Mouse (Mus musculus) lung, postnatal 10 days (tissue): ENCODE results near the gene Atp6v1b1.

ENCODE experiments used
- DNase-seq: peaks from one replicate; pipeline ENCODE4 v3.0.0; 2021

Atp6v1b1 gene

GRCm38 (mm10) chr6:83742761-83743160, at the start of gene Atp6v1b1:
Atp6v1b1 (plus strand) TSS chr6:83742990.
- no peak for DNase-seq

GRCm38 (mm10) chr6:83693835-83694234, 49.0 kb upstream of the Atp6v1b1 start:
- DNase-seq: peak; percentile 75

DNA sequence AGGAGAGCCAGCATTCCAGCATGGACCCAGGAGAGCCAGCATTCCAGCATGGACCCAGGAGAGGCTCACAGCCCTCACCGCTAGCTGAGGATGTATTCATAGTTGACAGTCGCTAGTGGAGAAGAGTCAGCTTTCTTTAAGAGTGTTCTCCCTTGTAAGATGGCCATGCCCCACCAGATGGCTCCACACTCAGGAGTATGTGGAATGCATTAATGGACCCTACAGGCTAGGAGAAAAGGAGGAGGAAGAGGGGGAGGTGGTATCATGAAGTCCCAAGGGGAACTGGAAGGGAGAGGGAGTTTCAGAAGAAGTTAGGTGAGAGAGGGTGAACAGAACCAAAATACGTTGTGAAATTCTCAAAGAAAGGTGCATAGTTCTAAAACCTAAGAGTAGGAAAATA, 47.1 kb upstream of the Atp6v1b1 start:
- no peak for DNase-seq

DNA sequence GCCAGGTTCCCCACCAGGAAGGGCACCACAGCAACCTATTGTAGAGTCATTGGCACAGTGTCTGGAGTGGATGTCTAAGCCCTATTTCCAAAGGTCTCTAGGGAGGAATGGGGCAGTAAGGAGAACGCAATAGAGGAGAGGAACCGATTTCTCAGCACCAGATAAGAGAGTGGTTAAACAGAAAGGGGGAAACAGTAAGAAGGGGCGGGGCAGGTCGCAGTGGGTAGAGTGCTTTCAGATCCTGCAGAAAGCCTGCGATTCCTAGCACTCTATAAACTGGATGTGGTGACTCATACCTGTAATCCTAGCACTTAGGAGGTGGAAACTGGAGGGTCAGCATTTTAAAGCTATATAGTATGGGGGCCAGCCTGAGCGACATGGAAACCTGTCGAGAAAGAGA, 46.1 kb upstream of the Atp6v1b1 start:
- no peak for DNase-seq

- no peak for DNase-seq
Observed at GRCm38 (mm10) chr6:83697932-83698331, 44.9 kb upstream of the Atp6v1b1 start.

GRCm38 (mm10) chr6:83699971-83700370, 42.8 kb upstream of the Atp6v1b1 start:
- DNase-seq: no peak

GRCm38 (mm10) chr6:83701001-83701400, 41.8 kb upstream of the Atp6v1b1 start:
- no peak for DNase-seq

DNA sequence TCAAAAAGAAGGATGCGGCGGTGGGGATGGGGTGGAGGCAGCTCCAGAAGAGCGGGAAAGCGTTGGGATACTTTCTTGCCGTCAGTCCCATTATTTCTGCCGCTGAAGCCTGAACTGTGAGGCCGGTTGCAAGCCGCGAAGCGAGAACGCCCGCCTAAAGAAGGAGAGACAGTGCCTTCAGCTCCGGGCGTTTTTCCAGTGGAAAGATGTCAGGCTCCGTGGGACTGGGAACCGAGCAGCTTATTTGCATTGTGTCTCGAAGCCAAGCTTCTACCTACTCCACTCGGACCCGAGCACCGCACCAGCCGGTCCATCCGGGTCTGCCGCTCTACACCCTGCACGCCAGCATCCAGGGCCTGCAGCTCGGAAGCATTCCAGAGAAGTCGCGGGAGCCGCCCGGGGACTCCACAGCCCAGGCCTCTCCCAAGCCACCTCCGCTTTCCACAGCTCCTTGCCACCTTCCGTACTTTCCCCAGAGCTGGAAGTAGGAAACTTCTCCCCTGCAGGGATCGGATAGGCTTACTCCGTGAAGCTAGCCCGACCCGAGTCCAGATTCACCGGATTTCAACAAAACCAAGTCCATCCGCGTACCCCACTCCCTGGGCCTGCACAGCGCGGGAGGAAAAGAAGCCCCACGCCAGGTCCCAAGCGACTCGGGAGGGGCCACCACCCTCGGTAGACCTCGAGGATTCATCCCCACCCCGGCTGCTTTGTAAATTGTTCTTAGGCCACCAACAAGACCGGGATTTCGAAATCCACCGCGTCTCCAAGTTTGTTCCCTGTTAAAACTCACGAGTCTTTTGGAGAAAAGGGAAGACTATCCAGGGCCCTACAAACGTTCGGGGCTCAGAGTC, 40.4 kb upstream of the Atp6v1b1 start:
- no peak for DNase-seq

- DNase-seq: no peak
Observed at GRCm38 (mm10) chr6:83703000-83703721, 39.6 kb upstream of the Atp6v1b1 start.

DNA sequence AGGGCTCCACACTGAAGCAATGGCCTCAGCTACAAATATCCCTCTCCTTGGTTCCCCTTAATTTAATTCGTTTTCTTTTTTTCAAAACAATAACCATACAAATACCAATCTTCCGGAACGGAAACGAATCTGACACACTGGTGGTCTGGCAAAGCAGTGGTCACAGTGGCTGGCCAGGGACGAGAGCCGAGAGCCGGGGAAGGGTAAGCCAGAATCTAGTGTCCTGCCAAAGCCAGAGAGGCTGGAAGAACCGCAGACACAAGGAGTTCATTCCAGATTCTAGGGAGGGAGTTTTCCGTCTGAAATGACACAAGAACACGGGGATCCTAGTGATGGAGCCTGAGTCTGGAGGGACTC, 39.1 kb upstream of the Atp6v1b1 start:
- no peak for DNase-seq

GRCm38 (mm10) chr6:83704294-83704693, 38.5 kb upstream of the Atp6v1b1 start:
- no peak for DNase-seq

DNA sequence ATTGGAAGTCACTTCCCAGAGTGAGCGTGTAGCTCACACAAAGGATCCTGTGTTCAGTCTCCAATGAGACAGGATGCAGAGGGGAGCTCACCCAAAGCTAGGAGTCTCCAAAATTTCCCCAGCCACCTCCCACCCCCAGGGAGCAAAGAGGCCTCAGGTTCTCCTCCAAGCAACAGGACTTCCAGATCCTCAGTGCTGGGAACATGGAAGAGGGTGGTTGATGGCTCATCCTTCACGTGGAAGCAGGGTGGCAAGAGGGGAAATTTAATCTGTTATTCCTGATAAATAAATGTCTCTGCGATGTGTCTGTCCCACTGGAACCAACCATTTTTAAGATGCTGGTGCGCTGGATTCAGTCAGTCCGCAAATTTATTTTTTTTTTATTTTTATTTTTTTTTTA, 38.1 kb upstream of the Atp6v1b1 start:
- DNase-seq: no peak

DNA sequence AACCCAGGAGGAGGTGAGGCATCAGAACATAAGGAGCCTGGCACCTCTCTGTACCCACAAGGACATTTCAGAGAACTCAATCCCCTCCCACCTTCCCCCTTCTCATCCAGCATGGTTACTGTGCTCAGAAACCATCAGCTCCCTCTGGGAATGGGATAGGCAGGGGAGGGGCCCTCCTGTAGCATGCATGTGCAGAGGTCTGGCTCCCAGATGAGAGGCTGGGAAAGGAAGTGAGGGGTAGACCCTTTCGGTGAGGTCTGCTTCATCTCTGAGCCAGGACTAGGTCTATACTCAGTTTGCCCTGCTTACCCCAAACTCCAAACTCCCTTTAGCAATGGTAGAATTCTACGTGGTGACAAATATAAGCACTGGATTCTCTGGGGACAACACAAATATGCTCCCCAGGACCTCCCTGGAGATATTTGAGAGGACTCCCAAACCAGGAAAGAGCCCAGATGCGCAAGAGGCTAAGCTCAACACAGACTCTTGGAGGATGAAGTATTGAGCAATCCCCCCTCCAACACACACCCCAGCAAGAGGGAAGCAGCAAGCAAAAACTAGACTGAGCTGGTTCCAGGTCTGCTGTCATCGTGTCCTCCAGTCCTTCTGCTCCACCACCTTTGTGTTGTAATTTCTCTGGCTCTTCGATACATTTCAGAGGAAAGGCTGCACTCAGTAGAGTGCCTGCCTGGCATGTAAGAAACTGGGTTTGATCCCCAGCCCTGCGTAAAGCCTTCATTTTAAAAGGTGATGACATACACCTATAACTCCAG, 34.9 kb upstream of the Atp6v1b1 start:
- no peak for DNase-seq

DNA sequence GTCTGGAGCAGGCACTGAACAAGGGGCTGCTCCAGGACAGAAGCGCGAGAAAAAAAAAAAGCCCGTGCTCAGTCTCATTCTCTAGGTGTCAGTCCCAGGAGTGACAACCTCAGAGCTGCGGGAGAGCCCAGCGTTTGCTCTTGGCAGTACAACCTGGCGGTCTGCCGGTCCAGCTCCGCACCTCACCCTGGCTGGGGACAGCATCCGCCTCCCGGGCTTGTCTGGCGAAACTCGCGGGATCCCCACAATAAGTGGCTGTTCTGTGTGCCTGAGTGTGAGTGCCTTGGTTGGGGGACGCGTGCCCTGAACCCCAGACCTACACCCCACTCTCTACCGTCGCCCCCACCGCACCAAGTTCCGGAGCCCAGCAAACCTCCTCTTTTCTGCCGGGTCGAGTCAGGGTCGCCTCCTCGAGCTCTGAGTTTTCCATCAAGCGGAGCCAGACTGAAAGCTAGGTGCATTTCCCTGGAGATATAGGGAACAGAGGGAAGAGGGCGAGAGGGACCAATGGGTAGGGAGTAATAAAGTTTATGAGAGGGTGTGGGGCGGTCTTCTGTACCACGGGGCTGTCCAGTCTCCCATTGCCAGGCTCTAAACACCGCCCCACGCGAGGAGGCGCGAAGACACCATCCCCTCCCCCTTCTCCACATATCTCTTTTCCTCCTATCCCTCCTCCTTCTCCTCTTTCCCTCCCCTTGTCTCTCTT, 32.3 kb upstream of the Atp6v1b1 start:
- no peak for DNase-seq

GRCm38 (mm10) chr6:83711067-83711675, 31.6 kb upstream of the Atp6v1b1 start, which contains the start of gene Vax2:
Vax2 (plus strand) TSS chr6:83711264.
- DNase-seq: peak; percentile 66

DNA sequence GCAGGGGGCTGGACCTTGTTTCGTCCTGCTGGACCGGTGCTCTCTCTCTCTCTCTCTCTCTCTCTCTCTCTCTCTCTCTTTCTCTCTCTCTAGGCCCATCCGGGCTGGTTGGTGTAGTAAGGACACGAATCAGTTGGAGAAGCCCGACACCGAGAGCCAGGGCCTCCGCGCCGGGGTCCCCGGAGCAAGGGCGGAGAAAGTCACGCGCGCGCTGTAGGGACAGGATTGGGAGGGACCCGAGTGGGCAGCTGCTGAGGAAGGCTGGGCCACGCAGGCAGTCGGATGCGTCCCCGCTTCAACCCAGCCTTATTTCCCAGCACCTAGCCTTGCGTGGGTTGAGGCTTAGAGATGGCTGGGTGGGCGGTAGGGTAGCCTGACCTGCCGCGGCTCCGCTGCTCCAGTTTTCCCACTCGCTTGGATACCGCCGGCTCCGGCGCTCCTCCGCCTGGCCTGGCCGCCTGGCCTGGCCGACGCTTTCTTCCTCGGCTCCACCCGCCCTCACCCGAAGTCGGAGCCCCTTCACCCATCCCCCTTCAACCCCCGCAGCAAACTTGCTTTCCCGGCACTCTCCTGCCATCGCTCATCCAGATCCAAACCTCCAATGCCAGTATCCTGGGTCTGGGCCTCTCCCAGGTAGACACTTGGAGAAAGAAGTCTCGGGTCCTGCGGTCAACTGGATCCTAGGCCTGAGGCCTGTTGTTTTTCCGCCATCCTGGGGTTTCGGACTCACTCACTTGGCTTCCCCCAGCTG, 30.9 kb upstream of the Atp6v1b1 start:
- DNase-seq: no peak

DNA sequence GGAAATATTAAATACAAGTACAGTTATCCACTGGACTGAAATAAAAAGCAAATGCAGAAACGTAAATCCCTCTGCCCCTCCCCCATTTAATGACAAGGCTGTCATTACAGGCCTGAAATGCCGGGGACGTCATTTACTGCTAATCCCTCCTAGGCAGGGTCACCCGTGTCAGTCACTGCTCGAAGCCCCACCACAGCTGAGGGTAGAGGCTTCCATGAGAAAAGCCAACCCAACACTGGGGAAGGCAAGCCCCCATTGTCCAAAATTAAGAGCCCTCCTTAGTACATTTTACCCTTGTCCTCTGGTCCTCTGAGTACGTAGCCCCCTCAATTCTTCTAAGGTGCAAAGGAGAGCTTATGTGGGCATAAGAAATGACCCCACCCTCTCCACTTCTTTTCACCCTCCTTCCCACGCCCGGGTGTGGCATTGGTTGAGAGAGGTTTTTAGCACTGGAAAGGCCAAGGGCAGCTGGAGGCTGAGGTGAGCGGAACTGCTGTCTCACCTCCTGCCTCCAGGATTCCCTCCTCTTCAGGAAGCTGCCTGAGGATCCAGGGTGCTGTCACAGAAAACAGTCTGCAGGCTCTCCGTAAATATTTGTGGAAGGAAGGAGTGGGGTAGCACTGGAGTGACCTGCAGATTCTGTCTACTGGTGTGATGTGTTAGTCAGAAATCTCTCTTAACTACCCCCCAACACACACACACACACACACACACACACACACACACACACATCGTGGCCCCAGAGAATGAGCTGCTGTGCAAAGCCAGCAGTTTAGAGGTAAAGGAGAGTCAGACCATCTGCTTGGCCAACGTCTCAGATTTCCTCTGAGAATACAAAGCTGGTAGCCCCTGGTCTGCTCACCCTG, 29.3 kb upstream of the Atp6v1b1 start:
- DNase-seq: no peak

GRCm38 (mm10) chr6:83714221-83715123, 28.3 kb upstream of the Atp6v1b1 start:
- no peak for DNase-seq

GRCm38 (mm10) chr6:83715461-83716196, 27.2 kb upstream of the Atp6v1b1 start:
- no peak for DNase-seq
